Mouse (Mus musculus) kidney, postnatal 36 days (tissue): ENCODE results near the gene Sf3b4.

Source experiments
- DNase-seq, 2 experiments: peaks; one replicate each; pipeline ENCODE4 v3.0.0; 2021 to 2022; ENCODE audit warnings: mixed read lengths in 2 of 2

The Sf3b4 gene

GRCm38 (mm10) chr3:96220765-96221639, 48.9 kb downstream of the Sf3b4 start, which contains the start of the genes Hist2h2ac and Hist2h2be:
Gene Hist2h2ac, minus strand, starts transcription at chr3:96220880.
Gene Hist2h2be, plus strand, starts transcription at chr3:96221119.
- peak; percentile 84 to 95 for DNase-seq

DNA sequence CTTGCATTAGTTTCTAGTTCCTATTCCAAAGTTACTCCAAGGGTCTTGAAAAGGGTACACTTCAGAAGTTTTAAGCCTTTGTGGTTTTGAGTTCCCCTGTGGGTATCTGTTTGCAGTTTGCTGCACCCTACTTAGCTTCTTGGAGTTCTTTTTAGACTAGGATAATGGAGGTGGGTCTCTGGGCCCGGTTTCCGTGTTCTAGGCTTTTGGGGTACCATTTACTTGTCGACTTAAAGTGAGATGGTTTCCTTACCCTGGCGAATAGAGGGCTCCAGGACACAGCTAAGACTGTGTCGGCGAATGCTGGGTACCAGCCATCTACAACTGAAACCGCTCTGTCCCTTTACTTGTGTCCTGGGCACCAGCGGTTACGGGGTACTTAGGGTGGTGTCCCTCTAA, 49.5 kb downstream of the Sf3b4 start:
- DNase-seq: peak in 1 of 2 experiments; percentile 32

GRCm38 (mm10) chr3:96222774-96223173, 50.6 kb downstream of the Sf3b4 start:
- DNase-seq: no peak

DNA sequence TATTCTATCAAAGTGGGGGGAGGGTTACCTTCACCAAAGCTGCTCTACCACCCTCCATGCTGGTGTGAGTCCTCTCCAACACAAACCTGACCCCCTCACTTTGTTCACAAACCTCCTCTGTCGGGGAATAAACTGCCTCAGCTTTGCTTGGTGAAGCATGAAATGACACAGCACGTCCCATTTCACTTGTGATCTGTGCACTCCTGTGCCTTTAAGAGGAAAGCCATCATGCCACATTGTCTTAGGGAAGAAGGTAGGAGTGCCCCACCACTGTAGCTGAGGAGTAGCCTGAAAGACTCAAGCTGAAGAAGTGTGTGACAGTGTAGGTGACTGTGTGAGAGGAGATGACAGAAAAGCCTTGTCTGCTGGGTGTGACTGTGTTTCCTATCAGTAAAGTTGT, 53.3 kb downstream of the Sf3b4 start:
- DNase-seq: peak in 1 of 2 experiments; percentile 33
